Mouse (Mus musculus) lung, embryonic 14.5 days (tissue): ENCODE data around the gene Rftn1. TPM values are rescaled to one million over a fixed set of nuclear protein-coding genes. Genes with fewer than 3 reads are reported as not detected.

Source experiments
- ATAC-seq: fragments of 200-750 bp; cut with Nextera tagmentation; 2 replicates; pipeline ENCODE4 v1.8.0; 2017; ENCODE audit warnings: mild to moderate bottlenecking, moderate TSS enrichment, moderate library complexity; ENCODE audit not compliant: insufficient read depth
- DNase-seq: peaks from one replicate; pipeline ENCODE4 v3.0.0-alpha.2; 2015
- H3K27ac ChIP-seq: fragments of 300-500 bp; sonication (generic); 2 replicates; pipeline ENCODE4 v1.5.1; 2014; ENCODE audit warnings: low read depth, mild to moderate bottlenecking, moderate library complexity
- H3K27me3 ChIP-seq: fragments of 300-500 bp; sonication (generic); 2 replicates; pipeline ENCODE4 v1.6.1; 2014; ENCODE audit warnings: low read length, control low read depth; ENCODE audit not compliant: insufficient read depth
- H3K36me3 ChIP-seq: fragments of 300-500 bp; sonication (generic); 2 replicates; pipeline ENCODE4 v1.6.1; 2014; ENCODE audit warnings: control low read depth; ENCODE audit not compliant: insufficient read depth
- H3K4me1 ChIP-seq: fragments of 300-500 bp; sonication (generic); 2 replicates; pipeline ENCODE4 v1.6.1; 2014; ENCODE audit warnings: antibody characterized with exemption, control low read depth; ENCODE audit not compliant: insufficient read depth
- H3K4me2 ChIP-seq: fragments of 300-500 bp; sonication (generic); 2 replicates; pipeline ENCODE4 v1.6.1; 2014; ENCODE audit warnings: mild to moderate bottlenecking
- H3K4me3 ChIP-seq: fragments of 300-500 bp; sonication (generic); 2 replicates; pipeline ENCODE4 v1.5.1; 2014; ENCODE audit warnings: low read depth, low read length
- H3K9ac ChIP-seq: fragments of 300-500 bp; sonication (generic); 2 replicates; pipeline ENCODE4 v1.6.1; 2014
- H3K9me3 ChIP-seq: fragments of 300-500 bp; sonication (generic); 2 replicates; pipeline ENCODE4 v1.6.1; 2016; ENCODE audit warnings: low read depth, low read length, control low read depth
- CTCF ChIP-seq: IDR thresholded peaks from 2 replicates; pipeline ENCODE4 v1.5.1; 2016; ENCODE audit warnings: antibody characterized with exemption, low read depth
- WGBS: fragments of 180-500 bp; shearing (Covaris S2); extraction: QIAGEN DNeasy Blood & Tissue Kit; methylation state at CpG from one replicate; pipeline ENCODE4 v1.1.7; 2014; 5-methylcytosine and 5-hydroxymethylcytosine counted together
- polyA plus RNA-seq: library from polyadenylated mRNA; unstranded; fragments of >200 nt; fragmentation: Nextera tagmentation; extraction: Ambion mirVana; gene quantifications from 2 replicates; pipeline ENCODE4 v1.2.1, GENCODE M21; 2014

The Rftn1 gene
- polyA plus RNA-seq, 1 experiment from 2014 or later: 19.0 TPM

GRCm38 (mm10) chr17:50151208-50151723 lies 39.2 kb downstream of the Rftn1 start:
- no peaks in the 10 kb centered on the region for H3K27me3 ChIP-seq
- no peak for ATAC-seq
- no peaks in the 10 kb centered on the region for H3K36me3 ChIP-seq
- DNase-seq: no peak
- H3K27ac ChIP-seq: no peak overlapping the region
- no peak for TF ChIP-seq CTCF
- WGBS: 86% methylated on average over 7 of the region's 7 CpGs
- H3K9me3 ChIP-seq: no peaks in the 10 kb centered on the region
- no peaks in the 10 kb centered on the region for H3K4me1 ChIP-seq
- no peak overlapping the region for H3K9ac ChIP-seq
- H3K4me3 ChIP-seq: no peak overlapping the region
- H3K4me2 ChIP-seq: no peak overlapping the region

GRCm38 (mm10) chr17:50150416-50151207 lies 39.9 kb downstream of the Rftn1 start:
- no peak overlapping the region for H3K9ac ChIP-seq
- no peaks in the 10 kb centered on the region for H3K4me1 ChIP-seq
- H3K4me3 ChIP-seq: no peak overlapping the region
- 66% methylated on average over 16 of the region's 16 CpGs for WGBS
- no peak overlapping the region for H3K27ac ChIP-seq
- no peak for ATAC-seq
- H3K9me3 ChIP-seq: no peaks in the 10 kb centered on the region
- DNase-seq: no peak
- TF ChIP-seq CTCF: no peak
- no peaks in the 10 kb centered on the region for H3K27me3 ChIP-seq
- no peaks in the 10 kb centered on the region for H3K36me3 ChIP-seq
- no peak overlapping the region for H3K4me2 ChIP-seq

- 65% methylated on average over 14 of the region's 14 CpGs for WGBS
- DNase-seq (no peak), ATAC-seq (no peak)
- Histone ChIP-seq H3K36me3 (no peaks in the 10 kb centered on the region), H3K27me3 (no peaks in the 10 kb centered on the region), H3K9me3 (no peaks in the 10 kb centered on the region), H3K9ac (no peak overlapping the region), H3K4me2 (no peak overlapping the region), H3K4me1 (no peaks in the 10 kb centered on the region), H3K27ac (no peak overlapping the region), H3K4me3 (no peak overlapping the region)
- TF ChIP-seq CTCF: no peak
These were observed 40.7 kb downstream of the Rftn1 start for GRCm38 (mm10) chr17:50149690-50150210.

- Histone ChIP-seq H3K4me2 (no peak overlapping the region), H3K9ac (no peak overlapping the region), H3K4me3 (no peak overlapping the region), H3K9me3 (no peaks in the 10 kb centered on the region), H3K27me3 (no peaks in the 10 kb centered on the region), H3K36me3 (no peaks in the 10 kb centered on the region), H3K27ac (no peak overlapping the region), H3K4me1 (no peaks in the 10 kb centered on the region)
- WGBS: 92% methylated on average over 12 of the region's 12 CpGs
- ATAC-seq (no peak), DNase-seq (no peak)
- no peak for TF ChIP-seq CTCF
These were observed 42.5 kb downstream of the Rftn1 start for GRCm38 (mm10) chr17:50147831-50148587.

GRCm38 (mm10) chr17:50143354-50143753 lies 47.1 kb downstream of the Rftn1 start:
- WGBS: 75% methylated on average over 10 of the region's 10 CpGs
- Histone ChIP-seq H3K4me1 (no peaks in the 10 kb centered on the region), H3K27ac (no peak overlapping the region), H3K36me3 (no peaks in the 10 kb centered on the region), H3K9ac (no peak overlapping the region), H3K4me3 (no peak overlapping the region), H3K9me3 (no peaks in the 10 kb centered on the region), H3K27me3 (no peaks in the 10 kb centered on the region), H3K4me2 (no peak overlapping the region)
- TF ChIP-seq CTCF: no peak
- no peak for ATAC-seq
- DNase-seq: no peak

- Histone ChIP-seq H3K9ac (no peak overlapping the region), H3K4me3 (no peak overlapping the region), H3K4me2 (no peak overlapping the region), H3K27me3 (no peaks in the 10 kb centered on the region), H3K36me3 (no peaks in the 10 kb centered on the region), H3K4me1 (no peaks in the 10 kb centered on the region), H3K9me3 (no peaks in the 10 kb centered on the region), H3K27ac (no peak overlapping the region)
- WGBS: 70% methylated on average over 8 of the region's 8 CpGs
- no peak for TF ChIP-seq CTCF
- ATAC-seq (no peak), DNase-seq (no peak)
These were observed 47.9 kb downstream of the Rftn1 start for GRCm38 (mm10) chr17:50142553-50142952.

GRCm38 (mm10) chr17:50142151-50142550 lies 48.3 kb downstream of the Rftn1 start:
- no peak for ATAC-seq
- WGBS: 87% methylated on average over 7 of the region's 7 CpGs
- Histone ChIP-seq H3K4me1 (no peaks in the 10 kb centered on the region), H3K4me3 (no peak overlapping the region), H3K9ac (no peak overlapping the region), H3K9me3 (no peaks in the 10 kb centered on the region), H3K27ac (no peak overlapping the region), H3K27me3 (no peaks in the 10 kb centered on the region), H3K4me2 (no peak overlapping the region), H3K36me3 (no peaks in the 10 kb centered on the region)
- no peak for DNase-seq
- no peak for TF ChIP-seq CTCF
